Mouse (Mus musculus) stomach, postnatal 0 days (tissue): ENCODE measurements around the gene Kcnd3.

Experiments
- CTCF ChIP-seq: IDR thresholded peaks from 2 replicates; pipeline ENCODE4 v1.5.1; 2016; ENCODE audit warnings: antibody characterized with exemption, low read depth, mild to moderate bottlenecking, moderate library complexity
- EP300 ChIP-seq: optimal IDR thresholded peaks from 2 replicates; pipeline ENCODE3; 2016; ENCODE audit warnings: antibody characterized with exemption

DNA sequence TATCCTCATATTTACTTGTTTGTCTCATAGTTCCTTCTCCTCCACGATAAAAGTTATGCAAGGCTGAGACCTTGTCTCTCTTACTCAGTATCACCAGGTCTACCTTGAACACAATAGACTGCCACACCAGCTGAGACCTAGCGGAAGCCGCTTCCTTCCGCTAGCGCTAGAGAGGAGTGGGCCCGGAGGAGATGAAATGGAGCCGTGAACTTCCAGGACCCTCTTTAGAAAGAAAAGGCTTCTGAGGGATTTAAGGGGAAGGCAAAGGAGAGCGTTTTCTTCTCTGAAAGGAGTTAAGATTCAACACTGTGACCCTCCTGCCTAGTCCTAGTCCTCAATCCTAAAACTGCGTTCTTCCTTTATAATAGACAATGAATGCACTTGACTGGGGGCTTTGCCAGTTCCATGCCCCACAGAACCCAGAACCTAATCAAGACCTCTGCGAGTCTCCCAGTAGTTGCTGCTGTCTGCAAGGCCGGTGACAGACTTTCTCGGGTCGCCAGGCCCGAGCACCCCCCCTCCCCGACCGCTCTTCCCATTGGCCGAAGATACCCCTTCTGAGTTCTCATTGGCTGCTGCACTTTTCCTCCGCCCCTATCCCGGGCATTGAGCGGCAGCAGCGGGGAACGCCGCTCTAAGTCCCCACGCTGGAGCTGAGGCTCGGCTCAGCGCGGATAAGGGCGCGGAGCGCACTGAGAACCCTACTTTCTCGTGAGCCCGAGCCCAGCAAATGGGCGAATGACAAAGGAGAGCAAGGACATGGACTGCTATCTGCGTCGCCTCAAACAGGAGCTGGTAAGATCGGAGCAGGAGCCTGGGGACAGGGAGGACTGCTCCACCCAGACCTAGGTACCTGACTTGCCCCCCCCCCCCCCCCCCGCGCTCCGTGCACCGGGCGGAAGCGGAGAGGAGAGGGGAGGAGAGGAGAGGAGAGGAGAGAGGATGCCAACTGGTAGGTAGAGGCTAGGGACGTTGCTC, 252.2 kb downstream of the Kcnd3 start, which contains the start of gene Inka2:
- TF ChIP-seq CTCF (no peak), EP300 (no peak)
